Mouse (Mus musculus) lung, adult 2 months (tissue): ENCODE measurements around the gene Nup210l. TPM values are rescaled to one million over a fixed set of nuclear protein-coding genes. Genes with fewer than 3 reads are reported as not detected.
A peak's percentile ranks its signal among the peaks of the same experiment; 100 is the strongest.

Experiments used
- DNase-seq: peaks from one replicate; pipeline ENCODE4 v3.0.0; 2022
- H3K4me1 ChIP-seq: fragments of 200-500 bp; 2 replicates; pipeline ENCODE4 v1.6.1; 2011; ENCODE audit warnings: low read length; ENCODE audit not compliant: control insufficient read depth, insufficient read depth
- H3K4me3 ChIP-seq: fragments of 200-500 bp; replicated peaks from 2 replicates; pipeline ENCODE3; 2011; ENCODE audit warnings: low read depth, mild to moderate bottlenecking, control low read depth, low read length; ENCODE audit errors: extremely low read depth
- CTCF ChIP-seq: fragments of 200-500 bp; IDR thresholded peaks from 2 replicates; pipeline ENCODE4 v1.5.1; 2011; ENCODE audit warnings: mild to moderate bottlenecking, low read length, control low read depth; ENCODE audit not compliant: insufficient read depth
- POLR2A ChIP-seq: fragments of 200-500 bp; IDR thresholded peaks from 2 replicates; pipeline ENCODE4 v1.6.1; 2011; ENCODE audit warnings: low read depth, mild to moderate bottlenecking, control low read depth, low read length, borderline replicate concordance; ENCODE audit errors: extremely low read depth
- WGBS: fragments of 180-500 bp; shearing (Covaris S2); methylation state at CpG from one replicate; pipeline ENCODE4 v1.1.7; 2018; 5-methylcytosine and 5-hydroxymethylcytosine counted together
- polyA plus RNA-seq: library from polyadenylated mRNA; depleted of rRNA; stranded (reverse); fragments of >200 nt; gene quantifications from 2 replicates; pipeline ENCODE4 v1.2.3, GENCODE M21; 2012

The Nup210l gene
- polyA plus RNA-seq, 1 experiment: 0.58 TPM

- TF ChIP-seq CTCF (no peak), POLR2A (no peak)
- DNase-seq: no peak
- 51% methylated on average over 3 of the region's 3 CpGs for WGBS
- no peak overlapping the region for H3K4me3 ChIP-seq
- peaks cover 9% of the 10 kb centered on the region for H3K4me1 ChIP-seq
Measured at GRCm38 (mm10) chr3:90222941-90223340, 119.0 kb downstream of the Nup210l start.

DNA sequence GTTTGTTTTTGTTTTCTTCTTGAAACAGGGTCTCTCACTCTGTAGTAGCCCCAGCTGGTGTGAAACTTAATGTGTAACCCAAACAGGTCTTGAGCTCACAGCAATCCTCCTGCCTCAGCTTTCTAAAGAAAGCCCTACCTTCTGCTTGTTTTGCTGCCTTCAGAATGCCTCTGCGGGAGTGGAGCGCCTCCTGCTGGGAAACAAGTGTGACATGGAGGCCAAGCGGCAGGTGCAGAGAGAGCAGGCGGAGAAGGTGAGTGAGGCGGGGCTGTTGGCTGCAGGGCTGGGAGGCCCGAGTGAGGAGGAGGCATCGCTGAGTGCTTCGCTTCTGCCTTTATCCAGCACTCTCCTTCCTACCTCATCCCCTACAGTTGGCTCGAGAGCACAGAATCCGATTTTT, 120.4 kb downstream of the Nup210l start:
- no peak for TF ChIP-seq CTCF
- no peak for TF ChIP-seq POLR2A
- DNase-seq: no peak
- peaks cover 9% of the 10 kb centered on the region for H3K4me1 ChIP-seq
- no peak overlapping the region for H3K4me3 ChIP-seq
- 82% methylated on average over 10 of the region's 10 CpGs for WGBS

- TF ChIP-seq CTCF (no peak), POLR2A (no peak)
Measured at GRCm38 (mm10) chr3:90231075-90231474, 127.1 kb downstream of the Nup210l start.

DNA sequence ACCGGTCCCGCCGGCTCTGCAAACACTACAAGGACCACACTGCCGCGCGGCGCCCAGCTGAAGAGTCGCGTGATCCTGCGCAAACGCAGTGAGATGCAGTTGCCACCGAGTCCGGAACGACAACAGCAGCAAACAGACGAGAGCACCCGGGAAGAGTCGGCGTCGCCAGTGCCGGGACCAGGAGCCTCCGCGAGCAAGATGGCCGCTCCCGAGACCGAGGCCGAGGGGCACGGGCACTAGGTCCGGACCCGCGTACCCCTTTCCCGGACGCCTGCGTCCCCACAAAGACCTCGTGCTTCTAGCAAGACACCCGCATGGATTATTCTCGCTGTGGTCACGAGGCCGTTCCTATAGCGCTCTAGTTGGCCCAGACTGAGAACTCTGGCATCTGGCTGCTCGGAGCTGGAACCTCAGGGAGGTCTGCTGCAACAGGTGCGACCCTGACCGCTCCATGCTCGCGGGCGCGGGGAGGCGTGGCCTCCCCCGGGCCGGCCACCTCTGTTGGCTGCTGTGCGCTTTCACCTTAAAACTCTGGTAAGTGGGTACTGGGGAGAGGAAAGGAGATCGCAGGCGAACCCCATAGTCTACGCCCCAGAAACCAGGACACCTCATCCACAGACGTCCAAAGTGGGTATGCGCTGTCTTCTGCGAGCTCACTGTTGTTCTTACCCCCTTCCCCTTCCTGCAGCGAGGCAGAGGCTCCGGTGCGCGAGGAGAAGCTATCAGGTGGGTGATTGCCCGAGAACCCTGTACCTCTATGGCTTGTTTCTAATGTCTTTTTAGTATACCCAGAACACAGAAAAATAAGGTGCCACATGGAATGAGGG, 127.8 kb downstream of the Nup210l start, which contains the start of gene Jtb:
Gene Jtb, plus strand, starts transcription at position 91 of the 827 bp plus-strand sequence.
- peak; percentile 89 for DNase-seq
- TF ChIP-seq POLR2A: peak; percentile 84; the same call in 1 of the 2 replicates
- no peak for TF ChIP-seq CTCF
- under 1% methylated on average over 61 of the region's 61 CpGs for WGBS

More at GRCm38 (mm10) chr3:90231075-90231474, 127.1 kb downstream of the Nup210l start:
- no peak for DNase-seq
- Histone ChIP-seq H3K4me3 (peak overlapping the region; percentile 72), H3K4me1 (no peaks in the 10 kb centered on the region)
- 11% methylated on average over 8 of the region's 8 CpGs for WGBS

DNA sequence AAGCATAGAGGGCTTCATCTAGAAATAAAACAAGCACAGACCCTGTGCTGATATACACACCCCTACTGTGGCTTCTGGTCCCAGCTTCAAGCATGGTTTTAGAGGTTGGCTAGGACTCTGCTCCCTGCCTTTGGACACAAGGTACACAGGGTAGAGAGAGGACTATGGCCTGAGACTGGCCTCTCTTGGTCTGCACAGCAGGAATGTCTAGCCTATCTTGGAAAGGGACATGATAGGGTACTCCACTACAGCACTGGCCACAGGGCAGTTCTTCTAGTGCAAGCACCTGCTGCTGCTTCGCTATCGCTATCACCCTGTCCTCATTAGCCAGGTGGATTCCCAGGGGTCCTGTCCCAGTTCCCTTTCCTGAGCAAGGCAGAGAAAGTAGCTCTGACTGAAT, 137.3 kb downstream of the Nup210l start:
- H3K4me1 ChIP-seq: peaks cover 2% of the 10 kb centered on the region; the same call in 1 of the 2 replicates
- no peak for DNase-seq
- 90% methylated on average over 2 of the region's 2 CpGs for WGBS

More for the DNA sequence above, 127.8 kb downstream of the Nup210l start, which contains the start of gene Jtb:
- Histone ChIP-seq H3K4me3 (peak within 1 kb of the TSS; percentile 72), H3K4me1 (no peaks in the 10 kb centered on the region)

GRCm38 (mm10) chr3:90241669-90242358, 137.9 kb downstream of the Nup210l start:
- Histone ChIP-seq H3K4me3 (no peak overlapping the region), H3K4me1 (peaks cover 2% of the 10 kb centered on the region; the same call in 1 of the 2 replicates)
- 86% methylated on average over 10 of the region's 10 CpGs for WGBS
- TF ChIP-seq POLR2A (no peak), CTCF (no peak)
- no peak for DNase-seq

More for the DNA sequence above, 137.3 kb downstream of the Nup210l start:
- TF ChIP-seq POLR2A: no peak
- no peak for TF ChIP-seq CTCF
- no peak overlapping the region for H3K4me3 ChIP-seq

- Histone ChIP-seq H3K4me1 (peaks cover 2% of the 10 kb centered on the region; the same call in 1 of the 2 replicates), H3K4me3 (peak within 1 kb of the TSS; percentile 45)
- TF ChIP-seq POLR2A (no peak; the same call in 1 of the 2 replicates), CTCF (no peak)
- DNase-seq: peak; percentile 61
- 17% methylated on average over 19 of the region's 19 CpGs for WGBS
Measured at GRCm38 (mm10) chr3:90242984-90243775, 139.2 kb downstream of the Nup210l start, which contains the start of gene Creb3l4. Gene Creb3l4 (minus strand): TSS chr3:90243512.

- TF ChIP-seq POLR2A (no peak), CTCF (no peak)
- DNase-seq: no peak
- no peak overlapping the region for H3K4me3 ChIP-seq
- WGBS: 41% methylated on average over 2 of the region's 2 CpGs
- H3K4me1 ChIP-seq: peaks cover 6% of the 10 kb centered on the region
Measured at GRCm38 (mm10) chr3:90245406-90245805, 141.5 kb downstream of the Nup210l start.

- peaks cover 6% of the 10 kb centered on the region for H3K4me1 ChIP-seq
- H3K4me3 ChIP-seq: peak overlapping the region; percentile 72
- TF ChIP-seq CTCF (no peak), POLR2A (no peak)
- no peak for DNase-seq
- 3% methylated on average over 3 of the region's 3 CpGs for WGBS
Measured at GRCm38 (mm10) chr3:90247630-90247959, 143.7 kb downstream of the Nup210l start.
